Mouse (Mus musculus): ENCODE data around the gene Gnb3.

GRCm38 (mm10) chr6:124822049-124822448, 18.0 kb downstream of the Gnb3 start:
- TF ChIP-seq POLR2A (IDR thresholded peaks at IDR 0.05; ENCODE audit: insufficient read depth, low read depth, low read length) (no peak), CTCF (IDR thresholded peaks at IDR 0.05; ENCODE audit: insufficient read depth, low read depth, low read length) (no peak)

Measured in olfactory bulb, adult 2 months (tissue).